Mouse (Mus musculus): Measurements from ENCODE around the gene Mettl3.

DNA sequence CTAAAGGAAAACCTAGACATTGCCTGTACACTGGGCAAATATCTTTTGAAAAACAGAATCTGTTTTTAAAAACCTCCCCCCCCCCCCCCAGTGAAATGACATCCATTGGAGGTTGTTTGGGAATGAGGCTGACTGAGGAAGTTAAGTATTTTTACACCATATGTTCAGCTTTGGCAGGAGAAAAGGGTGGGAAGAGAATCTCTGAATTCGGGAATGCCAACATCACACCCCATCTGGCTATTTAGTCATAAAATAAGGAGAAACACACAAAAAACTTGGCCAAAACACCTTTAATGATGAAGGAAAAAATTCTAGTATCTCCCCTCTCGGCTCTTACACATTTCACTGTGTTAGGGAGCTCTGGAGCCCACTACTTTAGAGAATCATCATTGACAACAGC is 6.0 kb upstream of the Mettl3 start:
- TF ChIP-seq CTCF (IDR thresholded peaks at IDR 0.05; ENCODE audit: low read depth, low read length) (no peak), POLR2A (IDR thresholded peaks at IDR 0.05; ENCODE audit: insufficient read depth, low read length) (no peak), EP300 (IDR thresholded peaks at IDR 0.05; ENCODE audit: insufficient read depth, low read depth, low read length) (no peak)
